Mouse (Mus musculus) neutrophil, adult 5-6 weeks (primary cell): ENCODE results near the gene Dnaja4. TPM values are rescaled to one million over a fixed set of nuclear protein-coding genes. Genes with fewer than 3 reads are reported as not detected.
A peak's percentile ranks its signal among the peaks of the same experiment; 100 is the strongest.
"Not testable (repeated sequence)": the region's sequence is repeated elsewhere in the genome, so short reads cannot be mapped to it uniquely, and the experiment has no call there.

Experiments used
- ATAC-seq: fragments of 151-379, 151-347 bp; 2 replicates; pipeline ENCODE4 v1.8.0; 2017; ENCODE audit warnings: mild to moderate bottlenecking, moderate TSS enrichment; ENCODE audit not compliant: insufficient number of reproducible peaks, poor library complexity, low FRiP score, severe bottlenecking; ENCODE audit errors: extremely low read depth
- total RNA-seq: library from RNA; stranded (forward); fragments of 200-1000 nt; gene quantifications from 2 replicates; pipeline ENCODE4 v1.2.3, GENCODE M21; 2017

Dnaja4 gene
- total RNA-seq = 1.4 and 2.3 TPM in 2 replicates

DNA sequence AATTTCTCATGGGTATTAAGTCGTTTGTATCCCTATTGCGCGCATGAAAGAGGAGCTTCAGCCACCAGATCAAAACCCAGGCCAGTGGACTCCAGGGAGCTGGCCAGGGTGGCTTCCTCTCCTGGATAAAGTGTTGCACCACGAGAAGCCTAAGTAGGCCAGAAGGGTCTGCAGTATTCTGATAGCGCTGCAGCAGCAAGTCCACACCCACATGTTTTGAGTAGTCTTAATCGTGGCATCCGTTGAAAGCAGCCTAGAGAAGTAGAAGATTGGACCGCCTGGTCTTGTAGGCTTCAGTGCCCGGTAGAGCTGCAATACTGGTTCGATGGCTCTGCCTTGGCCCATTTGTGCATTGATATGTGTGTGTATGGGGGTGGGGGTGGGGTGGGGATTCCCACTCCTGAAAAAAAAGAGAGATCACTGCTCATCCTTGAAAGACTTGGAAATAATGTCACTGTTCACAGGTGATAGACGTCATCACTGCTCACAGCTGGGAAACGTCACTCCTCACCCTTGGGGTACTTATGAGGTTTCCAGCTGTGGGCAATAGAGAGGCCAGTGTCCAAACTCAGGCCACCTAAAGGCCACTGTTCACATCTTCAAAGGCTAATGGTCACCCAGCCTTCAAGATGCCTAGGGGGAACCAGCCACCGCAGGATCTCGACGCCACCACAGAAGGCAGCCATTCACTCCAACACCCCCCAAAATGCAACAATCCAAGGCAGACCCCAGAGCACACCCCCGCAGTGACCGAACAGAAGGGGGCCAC lies at the start of gene Dnaja4:
Gene Dnaja4 (plus strand): TSS at position 556 of the 769 bp plus-strand sequence.
- ATAC-seq = no peak

DNA sequence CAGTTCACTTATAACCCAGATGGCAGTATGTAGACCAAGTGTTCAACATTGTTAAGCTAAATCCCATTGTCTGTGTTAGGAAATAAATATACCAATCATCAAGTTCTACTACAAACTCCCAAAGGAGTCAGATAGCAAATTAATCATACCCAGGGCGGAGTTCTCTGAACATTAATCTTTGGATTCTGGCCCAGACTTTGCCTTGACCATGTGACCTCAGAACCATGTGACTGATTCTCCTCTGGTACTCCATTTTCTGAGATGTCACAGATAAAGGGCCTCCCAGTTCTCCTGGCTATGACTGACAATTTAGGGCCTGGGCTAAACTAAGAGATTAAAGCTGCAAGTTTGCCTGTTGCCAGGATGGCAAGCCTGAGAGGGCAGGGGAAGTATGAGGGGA lies 49.3 kb upstream of the Dnaja4 start:
- no peak for ATAC-seq

GRCm38 (mm10) chr9:54652778-54653177 lies 45.9 kb upstream of the Dnaja4 start:
- no peak for ATAC-seq

DNA sequence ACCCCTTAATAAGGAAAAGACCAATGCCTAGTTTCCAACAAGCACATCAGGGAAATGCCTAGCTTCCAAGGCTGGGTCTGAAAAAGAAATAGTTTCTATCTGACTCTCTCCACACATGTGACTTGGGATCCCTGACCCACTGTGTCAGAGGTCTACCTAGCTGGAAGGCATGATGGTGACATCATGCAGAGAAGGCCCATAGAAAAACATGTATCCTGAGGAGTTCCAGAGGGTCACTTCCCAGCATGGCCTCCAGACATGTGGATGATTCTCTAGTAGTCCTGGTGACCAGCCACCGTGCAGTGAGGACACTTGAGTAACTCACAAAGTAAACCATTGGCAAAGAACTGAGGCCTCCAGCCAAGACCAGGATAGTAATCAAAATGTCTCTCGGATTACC lies 42.8 kb upstream of the Dnaja4 start:
- ATAC-seq = no peak

- ATAC-seq = no peak
Measured at GRCm38 (mm10) chr9:54656402-54656801, 42.3 kb upstream of the Dnaja4 start.

DNA sequence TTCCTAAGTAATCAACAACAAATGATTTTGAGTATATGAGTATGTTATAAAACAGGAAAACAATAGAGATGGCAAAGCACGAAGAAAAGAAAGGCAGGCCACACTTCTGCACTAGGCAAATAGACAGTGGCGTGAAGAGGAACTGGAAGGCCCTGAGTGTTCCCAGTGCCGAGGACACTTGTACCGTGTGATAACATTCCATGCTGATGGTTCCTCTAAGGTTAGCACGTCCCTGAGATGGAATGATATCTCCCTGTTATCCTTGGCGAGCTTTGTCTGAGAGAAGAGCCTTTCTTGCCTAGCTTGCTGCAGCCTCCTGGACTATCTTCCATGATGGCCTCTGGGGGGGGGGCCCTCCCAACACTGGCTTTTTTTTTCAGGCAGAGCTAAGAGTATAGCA lies 39.9 kb upstream of the Dnaja4 start:
- no peak for ATAC-seq

- ATAC-seq = no peak
Measured at GRCm38 (mm10) chr9:54661605-54662377, 36.9 kb upstream of the Dnaja4 start, which contains the start of gene Acsbg1. Gene Acsbg1, minus strand, starts transcription at chr9:54661870.

DNA sequence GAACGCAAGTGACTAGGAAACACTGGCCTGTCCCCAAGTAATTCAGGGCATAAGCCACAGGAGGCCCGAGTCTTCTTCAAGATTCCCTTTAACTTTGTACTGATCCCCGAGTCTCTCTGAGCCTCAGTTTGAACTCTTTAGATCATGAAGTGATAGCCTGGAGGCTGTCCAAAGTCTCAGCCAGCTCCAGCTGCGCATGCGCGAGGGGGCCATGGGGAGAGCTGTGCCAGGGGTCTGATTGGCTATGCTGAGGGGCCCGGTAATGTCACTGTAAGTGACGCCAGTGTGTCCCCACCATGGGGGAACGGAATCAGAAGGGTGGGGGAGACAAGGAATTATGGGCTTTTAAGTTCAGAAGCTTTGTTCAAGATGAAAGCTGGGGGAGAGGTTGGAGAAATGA lies 34.3 kb upstream of the Dnaja4 start:
- ATAC-seq = no peak

- no peak for ATAC-seq
Measured at GRCm38 (mm10) chr9:54666116-54666515, 32.6 kb upstream of the Dnaja4 start.

DNA sequence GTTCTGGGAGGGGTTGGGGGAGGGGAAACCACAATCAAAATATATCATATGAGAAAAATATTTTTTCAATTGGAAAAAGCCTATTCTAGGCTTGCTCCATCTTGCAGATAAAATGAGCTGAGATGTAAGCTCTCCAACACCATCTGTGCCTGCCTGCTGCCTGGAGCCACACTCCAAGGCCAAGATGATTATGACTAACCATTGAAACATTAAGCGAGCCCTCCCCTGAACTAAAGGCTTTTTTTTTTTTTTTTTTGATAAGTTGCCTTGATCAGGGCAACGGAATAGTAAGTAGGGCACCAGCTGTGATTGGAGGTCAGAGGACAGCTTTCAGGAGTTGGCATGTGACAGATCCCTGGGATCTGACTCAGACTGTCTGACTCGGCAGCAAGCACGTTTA lies 30.2 kb upstream of the Dnaja4 start:
- no peak for ATAC-seq

DNA sequence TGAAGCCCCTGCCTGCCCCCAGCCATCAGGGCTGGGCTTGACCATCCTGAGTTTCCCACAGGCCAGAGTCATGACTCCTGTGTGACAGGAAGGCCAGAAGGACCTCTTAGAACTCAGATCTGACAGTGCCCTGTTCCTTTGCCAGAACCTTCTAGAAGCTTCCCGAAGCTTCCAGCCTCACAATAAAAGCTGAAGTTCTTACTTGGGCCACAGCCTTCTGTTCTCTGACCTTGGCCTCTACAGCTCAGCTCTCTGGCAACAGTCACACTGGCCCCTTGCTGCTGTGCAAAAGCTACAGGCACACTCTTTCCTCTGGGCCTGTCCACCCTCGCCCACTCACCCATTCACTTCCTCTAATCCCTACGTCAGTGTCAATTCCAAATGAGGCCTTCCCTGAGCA lies 26.7 kb upstream of the Dnaja4 start:
- no peak for ATAC-seq

DNA sequence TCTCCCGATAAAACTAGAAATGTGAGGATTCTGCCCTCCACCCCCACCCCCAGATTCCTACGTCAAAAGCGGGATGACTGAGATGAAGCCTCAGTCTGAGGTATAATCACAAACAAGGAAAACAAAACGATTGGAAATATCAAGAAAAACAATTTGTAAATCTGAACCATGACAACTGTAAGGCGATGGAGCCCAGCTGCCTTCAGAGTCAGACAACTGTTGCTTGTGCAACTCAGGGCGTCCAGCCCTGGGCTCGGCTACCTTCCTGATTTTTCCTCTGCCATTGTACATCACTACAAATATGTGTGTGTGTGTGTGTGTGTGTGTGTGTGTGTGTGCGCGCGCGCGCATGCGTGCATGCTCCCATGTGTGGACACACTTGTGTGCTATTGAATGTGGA lies 24.8 kb upstream of the Dnaja4 start:
- no peak for ATAC-seq

DNA sequence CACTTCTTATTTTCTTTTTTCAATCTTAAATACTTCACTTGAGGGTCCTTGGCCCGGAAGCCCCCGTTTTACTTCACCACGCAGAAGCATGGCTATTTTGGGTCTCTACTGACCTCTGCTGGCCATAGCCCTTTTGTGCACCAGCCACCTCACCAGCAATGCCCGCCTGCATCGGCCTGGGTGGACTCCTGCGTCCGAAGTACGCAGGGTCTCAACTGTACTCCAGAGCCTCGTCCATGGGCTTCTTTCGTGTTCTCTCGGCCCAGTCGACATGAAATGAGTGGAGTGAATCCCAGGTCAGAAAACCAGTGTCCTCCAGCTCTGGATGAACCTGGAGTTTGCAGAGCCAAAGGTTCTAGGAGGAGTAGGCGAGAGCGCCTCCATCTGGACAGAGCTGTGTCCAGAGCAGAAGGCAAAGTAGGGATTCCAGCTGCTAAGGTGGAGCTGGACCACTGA lies 22.1 kb upstream of the Dnaja4 start:
- peak; percentile 48; the same call in 1 of the 2 replicates for ATAC-seq

DNA sequence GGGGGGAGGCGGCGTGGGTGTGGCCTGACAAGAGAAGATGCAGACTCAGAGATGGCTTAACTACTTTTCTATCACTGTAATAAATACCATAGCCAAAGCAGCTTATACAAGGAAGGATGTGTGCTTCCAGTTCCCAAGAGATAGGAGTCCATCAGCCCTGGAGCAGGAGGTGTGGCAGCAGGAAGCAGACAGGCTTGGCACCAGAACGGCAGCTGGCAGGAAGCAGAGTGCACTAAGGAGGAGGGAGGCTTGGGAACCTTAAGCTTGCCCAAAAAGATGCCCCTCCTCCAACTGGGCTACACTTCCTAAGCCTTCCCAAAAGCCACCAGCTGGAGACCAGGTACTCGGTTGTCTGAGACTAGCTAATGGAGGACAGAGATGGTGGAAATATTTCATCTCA lies 15.8 kb upstream of the Dnaja4 start:
- no peak for ATAC-seq

DNA sequence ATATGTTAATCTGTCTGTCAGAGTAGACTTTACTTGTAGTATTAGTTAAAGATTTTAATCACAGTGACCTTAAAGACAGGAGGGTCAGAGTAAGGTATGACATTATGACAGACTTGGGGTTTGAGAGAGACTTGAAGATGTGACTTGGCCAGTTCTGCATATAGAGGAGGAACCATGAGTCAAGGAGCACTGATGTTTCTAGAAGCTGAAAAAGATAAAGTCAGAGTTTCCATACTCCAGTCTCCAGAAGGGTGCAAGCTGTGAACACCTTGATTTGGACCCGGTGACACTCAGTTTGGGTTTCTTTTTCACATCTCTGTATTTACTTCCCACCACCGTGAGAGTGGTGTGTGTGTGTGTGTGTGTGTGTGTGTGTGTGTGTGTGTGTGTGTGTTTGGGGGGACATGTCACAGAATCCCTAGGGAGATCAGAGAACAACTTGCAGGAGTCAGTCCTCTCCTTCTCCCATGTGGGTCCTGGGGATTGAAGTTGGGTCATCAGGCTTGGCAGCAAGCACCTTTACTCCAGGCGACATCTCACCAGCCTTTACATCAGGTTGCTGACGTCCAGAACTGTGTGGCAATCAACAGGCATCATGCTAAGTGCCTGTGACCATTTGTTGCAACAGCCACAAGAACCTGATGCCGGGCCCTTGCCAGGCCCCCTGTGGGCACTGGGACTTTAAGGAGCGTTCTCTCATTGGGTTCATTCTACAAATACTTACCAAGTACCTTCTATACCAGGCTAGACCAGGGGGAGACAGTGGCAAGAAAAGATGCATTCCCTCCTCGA lies 14.7 kb upstream of the Dnaja4 start:
- no peak for ATAC-seq

GRCm38 (mm10) chr9:54687246-54688236 lies 11.1 kb upstream of the Dnaja4 start:
- ATAC-seq = no peak

- ATAC-seq = no peak
Measured at GRCm38 (mm10) chr9:54689446-54689845, 9.2 kb upstream of the Dnaja4 start.

DNA sequence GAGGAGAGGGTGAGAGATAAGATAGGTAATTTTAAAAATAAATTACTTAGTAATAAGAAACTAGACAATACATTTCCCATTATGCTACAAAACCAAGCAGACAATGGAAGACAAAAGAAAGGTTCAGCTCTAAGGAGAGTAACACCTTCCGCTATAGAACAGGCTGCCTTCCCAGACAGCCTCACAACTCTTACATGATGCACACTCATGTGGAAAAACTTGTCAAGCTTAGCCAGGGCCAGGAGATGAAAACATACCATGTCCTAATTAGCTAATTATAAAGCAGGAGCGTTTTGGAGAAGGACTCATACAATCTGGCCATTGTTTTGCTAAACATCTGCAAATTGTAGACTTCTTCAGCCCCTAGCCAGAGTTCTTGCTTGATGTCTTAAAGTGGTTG lies 8.0 kb upstream of the Dnaja4 start:
- ATAC-seq = not testable (repeated sequence)
